Mouse (Mus musculus): ENCODE measurements around the gene Marf1.
"Not testable (repeated sequence)": the region's sequence is repeated elsewhere in the genome, so short reads cannot be mapped to it uniquely, and the experiment has no call there.

The Marf1 gene

GRCm38 (mm10) chr16:14066571-14066970, 96.6 kb downstream of the Marf1 start:
- DNase-seq (ENCODE audit: low spot score) = not testable (repeated sequence)

GRCm38 (mm10) chr16:14059869-14060268, 103.3 kb downstream of the Marf1 start:
- DNase-seq (ENCODE audit: low spot score) = no peak

Measured in testis, postnatal 14 days (tissue).